Mouse (Mus musculus) thymus, adult 2 months (tissue): ENCODE measurements around the gene Mettl7a3. TPM values are rescaled to one million over a fixed set of nuclear protein-coding genes. Genes with fewer than 3 reads are reported as not detected.
"Not testable (repeated sequence)": the region's sequence is repeated elsewhere in the genome, so short reads cannot be mapped to it uniquely, and the experiment has no call there.

ENCODE experiments used
- DNase-seq: peaks from one replicate; pipeline ENCODE4 v3.0.0; 2021
- H3K27ac ChIP-seq: fragments of 200-500 bp; 2 replicates; pipeline ENCODE4 v1.5.1; 2012; ENCODE audit warnings: low read length, control low read depth; ENCODE audit not compliant: control insufficient read depth, insufficient read depth
- H3K27me3 ChIP-seq: fragments of 200-500 bp; 2 replicates; pipeline ENCODE4 v1.6.1; 2012; ENCODE audit warnings: mild to moderate bottlenecking, low read length, moderate library complexity, mixed read lengths; ENCODE audit not compliant: control insufficient read depth, insufficient read depth
- H3K36me3 ChIP-seq: fragments of 200-500 bp; 2 replicates; pipeline ENCODE4 v1.6.1; 2012; ENCODE audit warnings: mild to moderate bottlenecking, low read length, moderate library complexity; ENCODE audit not compliant: control insufficient read depth, insufficient read depth
- H3K4me1 ChIP-seq: fragments of 200-500 bp; replicated peaks from 2 replicates; pipeline ENCODE4 v1.6.1; 2012; ENCODE audit warnings: low read length; ENCODE audit not compliant: control insufficient read depth, insufficient read depth
- H3K4me3 ChIP-seq: fragments of 200-500 bp; 2 replicates; pipeline ENCODE4 v1.5.1; 2012; ENCODE audit warnings: mild to moderate bottlenecking, low read length, control low read depth, moderate library complexity; ENCODE audit not compliant: control insufficient read depth, insufficient read depth
- CTCF ChIP-seq: fragments of 200-500 bp; IDR thresholded peaks from 2 replicates; pipeline ENCODE4 v1.5.1; 2012; ENCODE audit warnings: mild to moderate bottlenecking, control low read depth, low read length, moderate library complexity, borderline replicate concordance; ENCODE audit not compliant: control insufficient read depth, poor library complexity, insufficient read depth; ENCODE audit errors: extremely low read depth
- POLR2A ChIP-seq: fragments of 200-500 bp; IDR thresholded peaks from 2 replicates; pipeline ENCODE4 v1.6.1; 2012; ENCODE audit warnings: mild to moderate bottlenecking, low read length, control low read depth, moderate library complexity; ENCODE audit not compliant: control insufficient read depth, poor library complexity, insufficient read depth; ENCODE audit errors: extremely low read depth
- WGBS: fragments of 180-500 bp; shearing (Covaris S2); methylation state at CpG from one replicate; pipeline ENCODE4 v1.1.7; 2018; 5-methylcytosine and 5-hydroxymethylcytosine counted together
- polyA plus RNA-seq: library from polyadenylated mRNA; depleted of rRNA; stranded (reverse); fragments of >200 nt; gene quantifications from 2 replicates; pipeline ENCODE4 v1.2.3, GENCODE M21; 2012

The Mettl7a3 gene
- polyA plus RNA-seq, 1 experiment: 0.05 TPM

GRCm38 (mm10) chr15:100319884-100320283 is 14.8 kb upstream of the Mettl7a3 start:
- no peak for DNase-seq

GRCm38 (mm10) chr15:100320295-100320905 is 14.3 kb upstream of the Mettl7a3 start:
- 83% methylated on average over 9 of the region's 9 CpGs for WGBS
- DNase-seq: no peak
- H3K27ac ChIP-seq: no peak overlapping the region

More at GRCm38 (mm10) chr15:100319884-100320283, 14.8 kb upstream of the Mettl7a3 start:
- 97% methylated on average over 1 of the region's 1 CpGs for WGBS
- Histone ChIP-seq H3K4me1 (no peaks in the 10 kb centered on the region), H3K4me3 (no peak overlapping the region), H3K27ac (no peak overlapping the region), H3K36me3 (no peaks in the 10 kb centered on the region), H3K27me3 (no peaks in the 10 kb centered on the region)
- no peak for TF ChIP-seq POLR2A
- no peak for TF ChIP-seq CTCF

GRCm38 (mm10) chr15:100321134-100321533 is 13.6 kb upstream of the Mettl7a3 start:
- H3K4me3 ChIP-seq: no peak overlapping the region
- H3K36me3 ChIP-seq: no peaks in the 10 kb centered on the region
- DNase-seq: no peak
- no peak overlapping the region for H3K27ac ChIP-seq
- H3K4me1 ChIP-seq: no peaks in the 10 kb centered on the region
- 72% methylated on average over 5 of the region's 5 CpGs for WGBS
- no peaks in the 10 kb centered on the region for H3K27me3 ChIP-seq
- TF ChIP-seq POLR2A: no peak
- no peak for TF ChIP-seq CTCF

More at GRCm38 (mm10) chr15:100320295-100320905, 14.3 kb upstream of the Mettl7a3 start:
- no peak overlapping the region for H3K4me3 ChIP-seq
- TF ChIP-seq CTCF: no peak
- TF ChIP-seq POLR2A: no peak
- no peaks in the 10 kb centered on the region for H3K4me1 ChIP-seq
- no peaks in the 10 kb centered on the region for H3K36me3 ChIP-seq
- H3K27me3 ChIP-seq: no peaks in the 10 kb centered on the region

- no peak overlapping the region for H3K27ac ChIP-seq
- WGBS: 92% methylated on average over 12 of the region's 12 CpGs
- H3K27me3 ChIP-seq: no peaks in the 10 kb centered on the region
- TF ChIP-seq POLR2A (no peak), CTCF (no peak)
- DNase-seq: no peak
- no peaks in the 10 kb centered on the region for H3K4me1 ChIP-seq
- no peak overlapping the region for H3K4me3 ChIP-seq
- H3K36me3 ChIP-seq: no peaks in the 10 kb centered on the region
These were observed 10.6 kb upstream of the Mettl7a3 start for GRCm38 (mm10) chr15:100324021-100324591.

GRCm38 (mm10) chr15:100325235-100325634 is 9.5 kb upstream of the Mettl7a3 start:
- H3K27me3 ChIP-seq: no peaks in the 10 kb centered on the region
- no peaks in the 10 kb centered on the region for H3K36me3 ChIP-seq
- TF ChIP-seq POLR2A (no peak), CTCF (no peak)
- no peak overlapping the region for H3K4me3 ChIP-seq
- DNase-seq: no peak
- no peak overlapping the region for H3K27ac ChIP-seq
- 94% methylated on average over 3 of the region's 3 CpGs for WGBS
- no peaks in the 10 kb centered on the region for H3K4me1 ChIP-seq

GRCm38 (mm10) chr15:100328089-100328488 is 6.6 kb upstream of the Mettl7a3 start:
- H3K4me3 ChIP-seq, H3K36me3 ChIP-seq, DNase-seq, H3K27ac ChIP-seq, H3K27me3 ChIP-seq, H3K4me1 ChIP-seq: not testable (repeated sequence)
- WGBS: 90% methylated on average over 4 of the region's 4 CpGs

- not testable (repeated sequence) for DNase-seq, H3K27me3 ChIP-seq, H3K36me3 ChIP-seq, H3K4me1 ChIP-seq, H3K27ac ChIP-seq, H3K4me3 ChIP-seq
- WGBS: 98% methylated on average over 10 of the region's 10 CpGs
These were observed 5.4 kb upstream of the Mettl7a3 start for GRCm38 (mm10) chr15:100329336-100329735.
